Mouse (Mus musculus): ENCODE results near the gene Rae1.

The Rae1 gene

DNA sequence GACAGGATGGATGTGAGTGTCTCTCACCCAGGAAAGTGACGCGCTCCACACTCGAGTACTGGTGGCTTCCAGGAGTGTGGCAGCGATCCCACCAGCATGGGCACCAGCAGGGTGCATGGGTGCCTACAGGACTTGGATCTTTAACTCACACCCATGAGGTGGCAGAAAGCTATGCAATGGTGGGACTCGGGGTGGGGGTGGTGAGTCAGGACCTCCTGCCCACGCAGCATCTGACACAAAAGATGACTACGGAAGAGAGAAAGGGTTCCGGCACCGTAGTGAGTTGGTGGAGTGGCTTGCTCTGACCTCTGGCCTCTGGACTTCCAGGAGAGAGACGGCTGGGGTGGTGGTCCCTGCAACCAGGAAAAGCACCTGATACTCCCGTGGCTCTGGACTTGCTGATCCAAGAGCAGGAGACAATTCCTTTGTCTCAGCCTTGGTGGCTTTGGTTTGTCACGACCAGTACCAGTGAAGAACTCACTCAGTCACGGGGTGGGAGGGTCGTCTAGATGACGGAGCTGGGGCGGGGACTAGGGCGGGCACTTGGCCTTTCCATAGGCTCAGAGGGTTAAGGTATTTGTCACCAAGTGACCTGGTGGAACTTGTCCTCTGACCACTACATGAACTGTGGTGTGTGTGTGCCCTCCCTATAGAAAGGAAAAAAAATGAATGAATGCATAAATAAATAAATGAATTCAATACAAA lies 48.3 kb downstream of the Rae1 start:
- DNase-seq (ENCODE audit: low read depth, low spot score) = no peak

DNA sequence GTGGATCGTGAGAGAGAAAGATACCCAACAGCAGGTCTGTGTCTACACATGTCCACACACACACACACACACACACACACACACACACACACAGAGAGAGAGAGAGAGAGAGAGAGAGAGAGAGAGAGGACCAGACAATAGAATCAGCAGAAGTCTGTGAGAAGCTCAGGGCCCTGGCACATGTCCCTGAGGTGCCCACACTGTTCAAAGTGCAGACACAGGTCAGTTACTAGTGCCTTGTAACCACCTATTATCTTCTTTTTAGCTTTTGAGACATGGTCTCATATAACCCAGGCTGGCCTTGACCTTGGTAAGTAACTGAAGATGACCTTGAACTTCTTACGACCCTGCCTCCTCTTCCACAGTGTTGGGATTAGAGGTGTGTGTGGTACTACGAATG lies 49.3 kb downstream of the Rae1 start:
- no peak for DNase-seq (ENCODE audit: low read depth, low spot score)

- DNase-seq (ENCODE audit: low read depth, low spot score) = no peak
Observed at GRCm38 (mm10) chr2:173049817-173050216, 49.9 kb downstream of the Rae1 start.

DNA sequence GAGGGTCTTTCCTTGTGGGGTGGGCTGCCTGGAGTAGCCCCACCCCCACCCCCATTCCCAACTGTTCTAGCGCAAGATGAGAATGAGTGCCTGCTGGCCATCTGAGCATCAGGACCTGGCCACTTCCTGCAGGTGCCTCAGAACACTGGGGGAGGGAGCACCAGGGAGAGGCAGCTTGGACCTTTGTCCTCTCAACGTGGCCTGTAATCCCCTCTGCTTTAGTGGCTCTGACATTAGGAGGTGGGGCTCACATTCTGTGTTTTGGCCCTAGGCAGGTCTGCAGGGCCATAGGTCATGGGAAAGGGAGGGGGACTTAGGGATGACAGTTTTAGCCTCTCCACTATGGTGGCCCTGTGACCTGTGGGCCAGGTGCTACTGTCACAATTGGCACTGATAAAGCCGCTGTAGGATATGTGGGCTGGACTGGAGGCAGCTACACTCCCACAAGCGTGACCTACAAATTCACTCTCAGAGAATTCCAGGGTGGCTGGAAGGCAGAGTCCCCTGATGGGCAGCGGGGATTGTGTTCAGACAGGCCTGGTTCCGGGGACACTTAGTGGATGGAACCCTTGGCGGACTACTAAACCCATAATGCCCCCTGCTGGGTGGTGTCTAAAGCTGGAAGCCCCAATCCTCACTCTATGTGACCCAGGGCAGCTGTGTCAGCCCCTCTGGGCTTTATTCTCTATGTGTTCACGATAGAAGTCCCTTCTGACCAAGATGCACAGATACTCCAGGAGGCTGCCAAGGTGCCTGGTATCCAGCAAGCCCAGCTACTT lies 50.9 kb downstream of the Rae1 start:
- DNase-seq (ENCODE audit: low read depth, low spot score) = no peak

GRCm38 (mm10) chr2:173052881-173053280 lies 53.0 kb downstream of the Rae1 start:
- DNase-seq (ENCODE audit: low read depth, low spot score) = no peak

- no peak for DNase-seq (ENCODE audit: low read depth, low spot score)
Observed at GRCm38 (mm10) chr2:173053846-173054245, 53.9 kb downstream of the Rae1 start.

- no peak for DNase-seq (ENCODE audit: low read depth, low spot score)
Observed at GRCm38 (mm10) chr2:173056303-173056881, 56.5 kb downstream of the Rae1 start.

DNA sequence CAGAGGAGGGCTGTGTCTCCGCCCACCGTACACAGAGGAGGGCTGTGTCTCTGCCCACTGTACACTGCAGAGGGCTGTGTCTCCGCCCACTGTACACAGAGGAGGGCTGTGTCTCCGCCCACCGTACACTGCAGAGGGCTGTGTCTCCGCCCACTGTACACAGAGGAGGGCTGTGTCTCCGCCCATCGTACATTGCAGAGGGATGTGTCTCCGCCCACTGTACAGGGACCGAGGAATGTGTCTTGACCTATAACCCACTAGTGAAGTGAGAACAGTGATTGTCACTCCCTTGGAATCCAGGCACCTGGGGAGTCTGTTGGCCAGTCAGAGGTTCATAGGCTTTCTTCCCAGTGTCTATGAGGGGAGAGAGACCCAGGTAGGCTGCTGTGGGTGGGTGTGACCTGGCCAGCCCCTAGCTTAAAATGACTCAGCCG lies 57.0 kb downstream of the Rae1 start:
- no peak for DNase-seq (ENCODE audit: low read depth, low spot score)

DNA sequence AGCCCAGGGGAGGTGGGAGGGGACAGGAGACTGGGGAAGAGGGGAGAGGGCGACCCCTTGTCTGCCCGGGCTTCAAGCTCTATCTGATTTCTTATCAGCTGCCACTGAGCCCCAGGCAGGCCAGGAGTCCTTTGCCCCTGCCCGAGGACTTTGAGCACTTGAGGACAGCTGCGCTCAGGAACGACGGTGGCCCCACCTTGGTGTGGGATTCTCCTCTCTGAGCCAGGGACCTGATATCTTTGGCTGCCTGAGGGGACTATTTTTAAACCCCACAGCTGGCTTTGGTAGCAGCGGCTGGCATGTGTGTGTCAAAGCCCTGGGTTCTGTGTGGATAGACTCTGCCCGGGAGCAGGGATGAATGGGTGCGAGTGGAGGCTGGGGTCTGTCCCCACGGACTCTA lies 57.7 kb downstream of the Rae1 start:
- no peak for DNase-seq (ENCODE audit: low read depth, low spot score)

GRCm38 (mm10) chr2:173058263-173058662 lies 58.3 kb downstream of the Rae1 start:
- DNase-seq (ENCODE audit: low read depth, low spot score) = no peak

GRCm38 (mm10) chr2:173060450-173060849 lies 60.5 kb downstream of the Rae1 start:
- no peak for DNase-seq (ENCODE audit: low read depth, low spot score)

- DNase-seq (ENCODE audit: low read depth, low spot score) = no peak
Observed at GRCm38 (mm10) chr2:173061443-173062351, 61.8 kb downstream of the Rae1 start.

DNA sequence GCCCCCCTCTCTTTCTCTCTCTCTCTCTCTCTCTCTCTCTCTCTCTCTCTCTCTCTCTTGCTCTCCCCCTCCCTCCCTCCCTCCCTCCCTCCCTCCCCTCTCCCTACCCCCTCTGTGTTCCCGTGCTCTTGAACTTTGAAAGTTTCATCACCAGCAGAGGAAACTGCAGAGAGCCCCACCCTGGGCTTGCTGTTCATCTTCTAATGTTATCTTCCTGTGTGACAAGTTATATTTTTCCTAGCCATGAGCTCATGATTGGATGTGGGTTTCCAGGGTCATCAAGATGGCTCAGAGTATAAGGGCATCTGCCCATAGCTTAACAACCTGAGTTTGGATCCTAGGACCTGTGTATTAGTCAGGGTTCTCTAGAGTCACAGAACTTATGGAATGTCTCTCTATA lies 63.3 kb downstream of the Rae1 start:
- no peak for DNase-seq (ENCODE audit: low read depth, low spot score)

DNA sequence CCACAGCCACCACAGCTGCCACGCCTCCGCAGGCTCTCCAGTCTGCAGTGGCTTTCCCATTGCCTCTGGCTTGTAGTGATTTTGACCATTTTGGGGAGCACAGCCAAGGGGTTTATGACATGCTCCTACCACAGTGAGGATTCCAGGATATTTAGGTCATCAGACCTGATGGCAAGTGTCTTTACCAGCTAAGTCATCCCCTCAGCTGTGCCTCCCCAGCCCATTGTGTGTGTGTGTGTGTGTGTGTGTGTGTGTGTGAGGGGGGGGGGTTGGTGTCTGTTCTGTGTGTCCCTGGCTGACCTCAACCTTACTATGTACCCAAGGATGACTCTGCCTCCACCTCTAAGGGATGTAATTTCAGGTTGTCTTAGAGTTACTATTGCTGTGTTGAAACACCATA lies 64.9 kb downstream of the Rae1 start:
- no peak for DNase-seq (ENCODE audit: low read depth, low spot score)
